In genomic region chr1:80606131-80606754, GRCm38 (mm10) we compare ENCODE assay signal across 13 mouse cellular contexts.
DNase-seq lines count a peak whose midpoint lies in the region; ATAC-seq lines count a peak whose summit lies in the region.
"Had no signal": no experiment of that assay in that cellular context is flagged by ENCODE, and none has a peak within 500 bp of the region (broad histone marks: within the 10 kb centered on the region; RNA-seq: fewer than 3 reads in every experiment).

No protein-coding gene starts in this region.

- no peaks in the 10 kb centered on the region for H3K36me3 ChIP-seq in embryonic facial prominence, embryonic 14.5 days (ENCODE audit: control insufficient read depth, insufficient read depth, low read length)
- no peaks in the 10 kb centered on the region for H3K36me3 ChIP-seq in embryonic facial prominence, embryonic 10.5 days (replicated peaks)
- H3K36me3 ChIP-seq: heart, embryonic 13.5 days; limb, embryonic 12.5 days had no signal

- no peaks in the 10 kb centered on the region for H3K4me1 ChIP-seq in embryonic facial prominence, embryonic 14.5 days (ENCODE audit: control insufficient read depth, insufficient read depth, low read length)
- H3K4me1 ChIP-seq in embryonic facial prominence, embryonic 10.5 days, result no peaks in the 10 kb centered on the region
- H3K4me1 ChIP-seq: limb, embryonic 12.5 days had no signal

- no peak overlapping the region for H3K27ac ChIP-seq in embryonic facial prominence, embryonic 14.5 days (replicated peaks; ENCODE audit: low read depth, low read length)
- H3K27ac ChIP-seq in embryonic facial prominence, embryonic 10.5 days (replicated peaks), result no peak overlapping the region
- H3K27ac ChIP-seq: heart, embryonic 13.5 days; limb, embryonic 12.5 days had no signal

- no peaks in the 10 kb centered on the region for H3K9me3 ChIP-seq in embryonic facial prominence, embryonic 14.5 days (ENCODE audit: control insufficient read depth, low read length)
- H3K9me3 ChIP-seq in embryonic facial prominence, embryonic 10.5 days, result no peaks in the 10 kb centered on the region
- H3K9me3 ChIP-seq: heart, embryonic 13.5 days; limb, embryonic 12.5 days had no signal

- H3K4me2 ChIP-seq in embryonic facial prominence, embryonic 14.5 days (ENCODE audit: low read depth, low read length), result no peak overlapping the region
- H3K4me2 ChIP-seq: heart, embryonic 13.5 days; limb, embryonic 12.5 days had no signal

- no peak overlapping the region for H3K9ac ChIP-seq in embryonic facial prominence, embryonic 14.5 days (ENCODE audit: low read depth, low read length)
- H3K9ac ChIP-seq: heart, embryonic 13.5 days; limb, embryonic 12.5 days had no signal

- no peak overlapping the region for H3K4me3 ChIP-seq in embryonic facial prominence, embryonic 14.5 days (ENCODE audit: low read depth, low read length)
- H3K4me3 ChIP-seq in embryonic facial prominence, embryonic 10.5 days, result no peak overlapping the region
- H3K4me3 ChIP-seq: heart, embryonic 13.5 days; limb, embryonic 12.5 days had no signal

- H3K27me3 ChIP-seq in embryonic facial prominence, embryonic 14.5 days (replicated peaks; ENCODE audit: control insufficient read depth, insufficient read depth, low read length), result no peaks in the 10 kb centered on the region
- H3K27me3 ChIP-seq in embryonic facial prominence, embryonic 10.5 days (replicated peaks; ENCODE audit: low read depth, poor library complexity, severe bottlenecking), result no peaks in the 10 kb centered on the region
- H3K27me3 ChIP-seq: heart, embryonic 13.5 days; limb, embryonic 12.5 days had no signal

- WGBS in embryonic facial prominence, embryonic 14.5 days, result 59% methylated on average over 8 of the region's 8 CpGs
- WGBS in embryonic facial prominence, embryonic 10.5 days, result 58% methylated on average over 8 of the region's 8 CpGs

- no peak for ATAC-seq in embryonic facial prominence, embryonic 14.5 days (ENCODE audit: low read depth)
- ATAC-seq: inflammation-experienced regulatory T-cells, adult 6 months had no signal

- peak; percentile 9 for DNase-seq in embryonic facial prominence, embryonic 14.5 days (ENCODE audit: low spot score)
- DNase-seq in embryonic facial prominence, embryonic 10.5 days (ENCODE audit: low spot score), result no peak
- DNase-seq in right cerebral cortex, adult 18-20 months, result peak; percentile 68
- no peak for DNase-seq in right cerebral cortex, postnatal 4 days
- DNase-seq in layer of hippocampus, adult 9-11 months, result peak; percentile 55
- DNase-seq in telencephalon, adult 2 months (ENCODE audit: low read depth, low spot score), result peak; percentile 44
- no peak for DNase-seq in lung, postnatal 36 days
- no peak for DNase-seq in heart, adult 9 months (ENCODE audit: low spot score in 2 of 2)
- DNase-seq: cerebellum, adult 2 months; lung, postnatal 14 days had no signal

Comparison
In these comparisons a context has a peak if more than half of its experiments do, and no peak if none do; other contexts are left out.
1. DNase-seq: peak in embryonic facial prominence, embryonic 14.5 days (single experiment), right cerebral cortex, adult 18-20 months (single experiment), layer of hippocampus, adult 9-11 months (single experiment) and telencephalon, adult 2 months (single experiment); none in embryonic facial prominence, embryonic 10.5 days (single experiment), right cerebral cortex, postnatal 4 days (single experiment), lung, postnatal 36 days (single experiment) and heart, adult 9 months (0 of 2).